Mouse (Mus musculus) ES-Bruce4 (cell line): Measurements from ENCODE around the gene Rtl5.

Experiments used
- CTCF ChIP-seq: IDR thresholded peaks from one replicate; pipeline ENCODE4 v1.8.1; 2011; ENCODE audit warnings: low read depth, low read length
- EP300 ChIP-seq: IDR thresholded peaks from 2 replicates; pipeline ENCODE4 v1.6.1; 2011; ENCODE audit warnings: low read depth, low read length; ENCODE audit not compliant: insufficient read depth
- POLR2A ChIP-seq: IDR thresholded peaks from one replicate; pipeline ENCODE4 v1.8.1; 2011; ENCODE audit warnings: low read length; ENCODE audit not compliant: insufficient read depth

- TF ChIP-seq EP300 (no peak), CTCF (no peak), POLR2A (no peak)
These were observed 23.3 kb upstream of the Rtl5 start for GRCm38 (mm10) chrX:102094381-102094904.
